Mouse (Mus musculus) left cerebral cortex, adult 2 months (tissue): ENCODE data around the gene Tmc2. TPM values are rescaled to one million over a fixed set of nuclear protein-coding genes. Genes with fewer than 3 reads are reported as not detected.

Experiments
- DNase-seq, 2 experiments: peaks; one replicate each; pipeline ENCODE4 v3.0.0; 2021 to 2022; ENCODE audit warnings: low spot score in 2 of 2, mixed read lengths in 1 of 2; ENCODE audit errors: extremely low spot score in 1 of 2
- H3K27ac ChIP-seq: fragments of 200-600 bp; 2 replicates; pipeline ENCODE4 v1.8.1; 2022
- H3K4me3 ChIP-seq: fragments of 200-600 bp; 2 replicates; pipeline ENCODE4 v1.8.1; 2022
- CTCF ChIP-seq: fragments of 200-600 bp; IDR thresholded peaks from 2 replicates; pipeline ENCODE4 v1.8.1; 2022; ENCODE audit warnings: antibody characterized with exemption, mild to moderate bottlenecking, moderate library complexity
- intact Hi-C: fragments of 180-260 bp; cut with DNase I; formaldehyde crosslinking; loops from one replicate; pipeline ENCODE4 v1.15.1; 2025
- long read RNA-seq, 2 experiments: library from polyadenylated mRNA; stranded (forward); transcript quantifications; one replicate each; pipeline ENCODE4 v2.0.0; 2021; ENCODE audit warnings: borderline mapping rate in 2 of 2
- total RNA-seq, 2 experiments: library from RNA; stranded (reverse); gene quantifications; 2 replicates each; pipeline ENCODE4 v1.2.3; 2021

Gene Tmc2
- total RNA-seq: not detected
- long read RNA-seq, experiment 1: 0 reads
- long read RNA-seq, experiment 2: 0 reads

- TF ChIP-seq CTCF: no peak
Observed at GRCm38 (mm10) chr2:130194894-130195293, at the start of gene Tmc2. Gene Tmc2, plus strand, starts transcription at chr2:130195194.

GRCm38 (mm10) chr2:130146089-130146668 lies 48.8 kb upstream of the Tmc2 start:
- intact Hi-C loops: no loop called here
- Histone ChIP-seq H3K4me3 (no peak overlapping the region), H3K27ac (no peak overlapping the region)
- no peak for TF ChIP-seq CTCF
- no peak for DNase-seq

More at GRCm38 (mm10) chr2:130194894-130195293, at the start of gene Tmc2:
- no peak within 1 kb of the TSS for H3K27ac ChIP-seq
- H3K4me3 ChIP-seq: no peak within 1 kb of the TSS
- intact Hi-C loops: no loop called here
- DNase-seq: no peak

GRCm38 (mm10) chr2:130155171-130155570 lies 39.8 kb upstream of the Tmc2 start:
- intact Hi-C loops: no loop called here
- DNase-seq: no peak
- Histone ChIP-seq H3K4me3 (no peak overlapping the region), H3K27ac (no peak overlapping the region)
- TF ChIP-seq CTCF: no peak

GRCm38 (mm10) chr2:130155851-130156250 lies 39.1 kb upstream of the Tmc2 start:
- H3K4me3 ChIP-seq: no peak overlapping the region
- DNase-seq: no peak

GRCm38 (mm10) chr2:130157231-130158087 lies 37.5 kb upstream of the Tmc2 start:
- no peak overlapping the region for H3K27ac ChIP-seq

More at GRCm38 (mm10) chr2:130155851-130156250, 39.1 kb upstream of the Tmc2 start:
- no peak for TF ChIP-seq CTCF
- intact Hi-C loops: no loop called here
- no peak overlapping the region for H3K27ac ChIP-seq

GRCm38 (mm10) chr2:130158088-130158437 lies 36.9 kb upstream of the Tmc2 start:
- no peak for TF ChIP-seq CTCF
- no peak overlapping the region for H3K4me3 ChIP-seq
- no peak overlapping the region for H3K27ac ChIP-seq
- intact Hi-C loops: no loop called here
- no peak for DNase-seq

More at GRCm38 (mm10) chr2:130157231-130158087, 37.5 kb upstream of the Tmc2 start:
- DNase-seq: no peak
- no peak overlapping the region for H3K4me3 ChIP-seq
- TF ChIP-seq CTCF: no peak
- intact Hi-C loops: no loop called here

GRCm38 (mm10) chr2:130162701-130163100 lies 32.3 kb upstream of the Tmc2 start:
- no peak for TF ChIP-seq CTCF
- intact Hi-C loops: no loop called here
- no peak overlapping the region for H3K27ac ChIP-seq
- H3K4me3 ChIP-seq: no peak overlapping the region
- no peak for DNase-seq

GRCm38 (mm10) chr2:130166311-130167214 lies 28.4 kb upstream of the Tmc2 start:
- no peak overlapping the region for H3K27ac ChIP-seq
- H3K4me3 ChIP-seq: no peak overlapping the region
- peak; percentile 69 for TF ChIP-seq CTCF
- intact Hi-C loops: loop anchor here (1.0 to 5.0 kb wide), 5 partner anchors 98 to 489 kb away; partner anchors contain the start of gene Stk35
- peak; percentile 26 to 40 for DNase-seq

- intact Hi-C loops: loop anchor here (2.0 to 5.0 kb wide), 4 partner anchors 263 to 491 kb away; partner anchors contain the start of gene Stk35
- peak; percentile 53 to 67 for DNase-seq
- H3K4me3 ChIP-seq: no peak overlapping the region
- H3K27ac ChIP-seq: no peak overlapping the region
- peak; percentile 78 for TF ChIP-seq CTCF
Observed at GRCm38 (mm10) chr2:130167861-130168260, 27.1 kb upstream of the Tmc2 start.

GRCm38 (mm10) chr2:130171674-130172073 lies 23.3 kb upstream of the Tmc2 start:
- TF ChIP-seq CTCF: no peak
- no peak for DNase-seq
- Histone ChIP-seq H3K4me3 (no peak overlapping the region), H3K27ac (no peak overlapping the region)
- intact Hi-C loops: no loop called here

- no peak for DNase-seq
- peak overlapping the region; percentile 80 for H3K4me3 ChIP-seq
- intact Hi-C loops: loop anchor here (1.0 kb wide), 1 partner anchor 70 kb away; no protein-coding TSS in a partner anchor
- no peak overlapping the region for H3K27ac ChIP-seq
- TF ChIP-seq CTCF: no peak
Observed at GRCm38 (mm10) chr2:130176820-130177219, 18.2 kb upstream of the Tmc2 start.
